Mouse (Mus musculus): ENCODE results near the gene Zbtb38. TPM values are rescaled to one million over a fixed set of nuclear protein-coding genes. Genes with fewer than 3 reads are reported as not detected.

Zbtb38 gene
- total RNA-seq, 2 experiments from 2014 or later, result 55.4 to 66.0 TPM

GRCm38 (mm10) chr9:96719408-96720158, 33.0 kb downstream of the Zbtb38 start:
- peak; percentile 65 to 78 for DNase-seq (ENCODE audit: low spot score in 2 of 2)
- intact Hi-C loops (cut with DNase I), result no loop called here

- DNase-seq (ENCODE audit: low spot score in 2 of 2), result no peak
- intact Hi-C loops (cut with DNase I), result no loop called here
Observed at GRCm38 (mm10) chr9:96718888-96719287, 33.7 kb downstream of the Zbtb38 start.

GRCm38 (mm10) chr9:96718402-96718798, 34.2 kb downstream of the Zbtb38 start:
- intact Hi-C loops (cut with DNase I), result no loop called here
- DNase-seq (ENCODE audit: low spot score in 2 of 2), result no peak

- no peak for DNase-seq (ENCODE audit: low spot score in 2 of 2)
- intact Hi-C loops (cut with DNase I), result no loop called here
Observed at GRCm38 (mm10) chr9:96717698-96718401, 34.8 kb downstream of the Zbtb38 start.

DNA sequence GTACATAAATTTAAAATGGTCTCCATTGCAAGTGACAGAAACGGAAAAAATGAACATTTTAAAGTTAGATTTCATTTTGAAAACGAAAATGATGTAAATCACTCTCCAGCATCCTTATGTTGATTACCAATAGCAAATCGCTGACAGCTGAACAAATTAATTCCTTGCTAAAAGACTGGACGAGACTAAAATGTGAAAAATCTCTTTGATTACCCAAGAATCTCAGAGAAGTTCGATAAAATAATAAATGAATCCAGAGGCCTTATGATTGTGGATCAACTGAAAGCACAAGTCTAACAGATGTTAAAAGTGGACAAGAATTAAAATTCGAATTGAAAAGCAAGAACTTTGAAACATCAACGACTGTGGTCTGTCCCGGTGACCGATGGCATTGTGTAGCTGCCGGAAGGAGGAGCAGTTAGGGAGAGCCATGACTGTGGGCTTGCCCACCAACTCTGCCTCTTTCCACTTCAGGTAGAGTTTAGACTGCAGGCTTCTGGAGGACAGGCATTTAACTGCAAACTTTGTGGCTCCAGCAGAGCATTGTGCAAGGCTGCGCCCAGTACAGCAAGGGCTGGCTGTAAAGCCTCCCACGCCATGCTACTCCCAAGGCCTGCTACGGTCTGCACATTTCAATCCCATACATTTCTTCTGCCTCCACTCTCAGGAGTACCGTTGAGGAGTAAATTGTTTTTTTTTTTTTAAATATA, 35.7 kb downstream of the Zbtb38 start:
- intact Hi-C loops (cut with DNase I), result no loop called here
- no peak for DNase-seq (ENCODE audit: low spot score in 2 of 2)

- DNase-seq (ENCODE audit: low spot score in 2 of 2), result no peak
- intact Hi-C loops (cut with DNase I), result no loop called here
Observed at GRCm38 (mm10) chr9:96716136-96716535, 36.5 kb downstream of the Zbtb38 start.

DNA sequence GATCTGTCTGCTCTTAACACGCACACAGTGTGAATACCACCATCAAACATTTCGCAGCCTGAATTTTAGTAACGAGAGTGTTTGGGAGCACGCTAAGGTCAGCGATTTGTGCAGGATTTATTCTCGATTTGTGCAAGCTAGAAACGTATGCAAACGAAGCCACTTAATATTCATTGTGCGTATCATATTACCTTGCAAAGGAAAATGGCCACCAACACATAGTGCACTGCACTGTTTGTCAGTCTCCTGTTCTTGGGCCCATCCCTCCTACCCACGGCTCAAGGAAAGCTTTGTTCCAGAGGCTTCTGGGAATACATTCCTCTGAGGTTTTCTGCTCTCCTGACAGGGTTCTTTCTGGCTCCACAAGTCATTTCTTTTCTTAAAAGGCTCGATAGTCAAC, 37.5 kb downstream of the Zbtb38 start:
- DNase-seq (ENCODE audit: low spot score in 2 of 2), result no peak
- intact Hi-C loops (cut with DNase I), result no loop called here

DNA sequence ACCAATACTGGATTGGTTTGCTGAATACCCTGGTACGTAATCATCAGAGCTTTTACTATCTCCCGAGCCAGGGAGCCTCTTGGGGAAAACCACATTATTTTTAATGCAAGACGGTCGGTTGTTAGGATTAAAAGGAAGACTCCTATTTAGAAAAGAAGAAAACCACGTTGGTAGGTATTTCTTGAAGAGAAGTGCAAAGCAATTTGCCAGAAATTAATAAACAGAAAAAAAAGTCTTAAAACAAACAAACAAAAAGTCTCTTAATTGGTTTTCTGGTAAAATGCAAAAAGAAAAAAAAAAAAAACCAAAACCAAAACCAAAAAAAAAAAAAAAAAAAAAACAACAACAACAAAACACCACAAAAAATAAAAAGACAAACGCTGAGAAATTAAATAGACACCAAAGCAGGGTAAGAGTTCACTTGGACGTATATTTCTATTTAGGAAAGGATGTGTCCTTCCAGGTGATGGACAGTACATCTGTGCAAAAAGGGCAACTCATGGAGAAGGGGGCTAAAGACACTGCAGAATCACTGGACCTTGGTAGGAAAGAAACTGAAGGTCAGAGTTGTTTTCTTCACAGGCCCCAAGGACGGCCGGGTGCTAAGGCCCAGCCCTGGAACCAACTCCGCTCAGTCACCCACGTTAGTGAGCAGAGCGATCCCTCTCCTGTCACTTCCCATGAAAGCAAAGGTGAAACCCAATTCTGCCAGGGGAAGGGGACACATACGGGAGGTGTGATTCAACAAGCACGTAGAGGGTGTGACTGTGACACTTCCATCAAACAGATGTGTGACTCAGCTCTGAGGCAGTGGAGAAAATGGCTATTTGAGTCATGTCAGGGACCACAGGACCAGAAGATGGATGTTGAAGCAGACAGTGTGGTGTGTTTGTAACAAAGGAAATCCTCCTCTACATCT, 38.9 kb downstream of the Zbtb38 start:
- intact Hi-C loops (cut with DNase I), result loop anchor here (5.0 kb wide), 1 partner anchor 44 kb away; no protein-coding TSS in a partner anchor
- no peak for DNase-seq (ENCODE audit: low spot score in 2 of 2)

- DNase-seq (ENCODE audit: low spot score in 2 of 2), result no peak
- intact Hi-C loops (cut with DNase I), result loop anchor here (5.0 kb wide), 1 partner anchor 44 kb away; no protein-coding TSS in a partner anchor
Observed at GRCm38 (mm10) chr9:96712758-96713471, 39.7 kb downstream of the Zbtb38 start.

GRCm38 (mm10) chr9:96712045-96712444, 40.6 kb downstream of the Zbtb38 start:
- no peak for DNase-seq (ENCODE audit: low spot score in 2 of 2)
- intact Hi-C loops (cut with DNase I), result loop anchor here (5.0 kb wide), 1 partner anchor 45 kb away; no protein-coding TSS in a partner anchor

GRCm38 (mm10) chr9:96710241-96710946, 42.2 kb downstream of the Zbtb38 start:
- intact Hi-C loops (cut with DNase I), result loop anchor here (5.0 kb wide), 1 partner anchor 47 kb away; no protein-coding TSS in a partner anchor
- no peak for DNase-seq (ENCODE audit: low spot score in 2 of 2)

- intact Hi-C loops (cut with DNase I), result no loop called here
- no peak for DNase-seq (ENCODE audit: low spot score in 2 of 2)
Observed at GRCm38 (mm10) chr9:96708905-96709304, 43.7 kb downstream of the Zbtb38 start.

GRCm38 (mm10) chr9:96707964-96708363, 44.7 kb downstream of the Zbtb38 start:
- intact Hi-C loops (cut with DNase I), result no loop called here
- no peak for DNase-seq (ENCODE audit: low spot score in 2 of 2)

DNA sequence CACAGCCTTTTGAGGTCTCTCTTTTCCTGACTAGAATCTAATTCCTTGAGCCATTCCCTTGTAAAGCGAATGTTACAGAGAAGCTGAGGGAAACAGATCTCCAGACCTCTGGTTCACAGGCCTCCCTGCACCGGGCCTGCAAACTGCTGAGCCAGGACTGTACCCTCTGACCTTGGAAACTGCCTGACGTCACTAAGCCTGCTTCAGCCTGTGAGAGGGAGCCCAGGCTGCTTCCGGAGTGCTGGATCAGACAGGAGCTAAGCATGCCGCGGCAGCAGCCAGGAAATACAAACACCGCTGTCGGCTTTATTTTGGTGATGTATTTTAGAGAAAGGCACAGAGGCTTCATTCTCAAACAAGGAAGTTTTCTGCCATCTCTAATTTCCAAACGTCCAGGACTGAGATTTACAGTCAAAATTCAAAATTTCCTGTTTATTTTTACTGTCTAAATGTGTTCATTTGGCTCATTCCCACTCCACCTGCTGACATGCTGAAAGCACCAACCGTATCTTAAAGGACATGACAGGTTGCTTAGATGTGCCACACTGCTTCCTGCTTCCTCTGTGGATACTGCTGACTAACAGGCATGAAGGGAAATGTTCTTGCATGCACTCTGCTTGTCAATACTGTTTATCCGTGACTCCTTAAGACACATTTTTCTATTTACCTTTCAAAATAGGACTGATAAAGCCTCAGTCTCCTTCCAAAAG, 46.9 kb downstream of the Zbtb38 start:
- peak in 1 of 2 experiments; percentile 9 for DNase-seq (ENCODE audit: low spot score in 2 of 2)
- intact Hi-C loops (cut with DNase I), result no loop called here

DNA sequence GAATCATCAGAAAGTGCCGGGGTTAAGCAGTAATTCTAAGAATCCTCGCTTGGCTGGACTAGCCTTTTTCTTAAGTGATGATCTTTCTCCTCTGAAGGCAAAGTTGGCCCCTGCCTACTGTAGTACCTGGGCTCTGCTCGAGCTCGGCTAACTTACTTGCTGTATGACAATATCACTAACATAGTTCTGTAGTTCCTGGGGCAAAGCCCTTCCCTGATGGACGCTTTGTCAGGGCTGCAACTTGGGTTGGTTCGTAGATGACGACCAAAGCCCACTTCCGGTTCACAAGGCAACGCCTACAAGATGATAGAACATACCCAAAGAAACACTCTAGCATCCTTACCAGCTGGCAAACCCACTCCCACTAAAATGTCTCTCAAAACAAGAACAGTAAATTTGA, 47.7 kb downstream of the Zbtb38 start:
- no peak for DNase-seq (ENCODE audit: low spot score in 2 of 2)
- intact Hi-C loops (cut with DNase I), result no loop called here

- DNase-seq (ENCODE audit: low spot score in 2 of 2), result no peak
- intact Hi-C loops (cut with DNase I), result no loop called here
Observed at GRCm38 (mm10) chr9:96701891-96702290, 50.7 kb downstream of the Zbtb38 start.

DNA sequence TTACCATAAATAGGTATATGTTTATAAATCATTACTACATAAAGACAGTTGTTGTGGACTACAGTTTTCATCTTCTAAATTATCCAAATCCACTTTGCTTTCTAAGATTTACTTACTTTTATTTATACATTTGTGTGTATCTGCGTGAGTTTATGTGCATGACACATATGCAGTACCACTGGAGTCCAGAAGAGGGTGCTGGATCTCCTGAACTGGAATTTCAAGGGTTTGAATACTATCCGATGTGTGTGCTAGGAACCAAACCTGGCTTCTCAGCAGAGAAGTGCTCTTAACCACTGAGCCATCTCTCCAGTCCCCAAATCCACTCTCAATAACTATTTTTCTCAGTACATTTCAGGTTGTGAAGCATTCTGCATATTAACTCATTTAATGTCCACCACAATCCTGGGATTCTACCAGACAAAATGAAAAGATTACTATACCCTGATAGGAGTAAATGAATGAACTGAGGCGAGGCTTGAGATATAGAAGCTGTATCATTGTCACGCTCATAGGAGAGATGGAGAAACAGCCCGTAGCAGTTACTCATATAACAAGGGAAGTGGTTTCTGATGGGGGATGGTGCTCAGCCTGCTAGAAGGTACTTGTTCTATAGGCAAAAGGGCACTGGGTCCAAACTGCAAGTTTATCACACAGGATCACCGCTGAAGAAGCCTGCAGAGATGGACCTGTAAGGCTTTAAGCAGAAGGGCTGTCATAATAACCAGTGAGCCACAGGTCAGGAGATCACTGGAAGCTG, 53.2 kb downstream of the Zbtb38 start:
- DNase-seq (ENCODE audit: low spot score in 2 of 2), result no peak
- intact Hi-C loops (cut with DNase I), result no loop called here
